ENCODE assay signal across 17 mouse cellular contexts in the genomic region with DNA sequence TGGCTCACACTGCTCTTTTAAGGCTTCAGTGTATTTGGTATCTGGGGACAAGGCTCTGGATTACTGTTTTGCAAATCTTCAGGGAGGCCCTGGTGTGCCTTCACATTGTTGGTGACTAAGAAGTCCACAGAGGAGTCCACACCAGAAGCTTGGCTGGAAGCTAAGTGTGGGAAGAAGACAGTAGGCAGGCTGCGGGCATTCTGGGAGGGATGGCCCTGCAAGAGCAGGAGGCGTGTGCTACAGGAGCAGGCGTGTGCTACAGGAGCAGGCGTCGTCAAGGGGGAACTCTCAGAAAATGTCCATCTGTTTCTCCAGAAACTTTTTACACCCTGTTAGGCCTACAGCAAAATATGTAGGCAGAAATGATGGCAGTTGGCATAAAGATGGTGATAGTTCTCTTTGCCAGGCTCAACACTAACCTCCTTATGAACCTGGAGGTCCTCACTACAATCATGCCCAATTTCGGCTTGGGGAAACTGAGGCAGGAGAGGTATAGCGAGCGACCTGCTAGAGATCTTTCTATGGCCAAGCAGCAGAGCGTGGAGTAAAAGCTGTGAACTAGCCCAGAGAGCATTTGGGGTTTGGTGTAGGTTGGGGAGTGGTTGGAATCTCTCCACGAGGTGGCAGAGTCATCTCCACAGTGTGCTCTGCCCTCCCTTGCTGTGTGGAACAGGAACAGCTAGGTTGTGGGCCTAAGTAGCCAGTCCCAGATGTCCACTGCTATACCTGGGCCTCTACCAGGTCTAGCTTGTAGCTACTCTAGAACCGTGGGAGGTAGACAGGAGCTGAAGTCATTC. TPM values are rescaled to one million over a fixed set of nuclear protein-coding genes. Genes with fewer than 3 reads are reported as not detected.
DNase-seq lines count a peak whose midpoint lies in the region; ATAC-seq and TF ChIP-seq lines count a peak whose summit lies in the region.
"Had no signal": no experiment of that assay in that cellular context is flagged by ENCODE, and none has a peak within 500 bp of the region (broad histone marks: within the 10 kb centered on the region; RNA-seq: fewer than 3 reads in every experiment).

No protein-coding gene starts in this region.

- no peak for ATAC-seq in heart, postnatal 0 days (ENCODE audit: insufficient read depth, low read depth)
- ATAC-seq in heart, embryonic 11.5 days (replicated peaks; ENCODE audit: insufficient number of reproducible peaks, low FRiP score, low TSS enrichment), result no peak
- no peak for ATAC-seq in midbrain, postnatal 0 days (ENCODE audit: low FRiP score)
- ATAC-seq in midbrain, embryonic 15.5 days (replicated peaks), result no peak

- H3K36me3 ChIP-seq in heart, postnatal 0 days (replicated peaks; ENCODE audit: control insufficient read depth, insufficient read depth, low read length), result no peaks in the 10 kb centered on the region
- H3K36me3 ChIP-seq in heart, embryonic 11.5 days (ENCODE audit: control insufficient read depth, insufficient read depth, low read length), result no peaks in the 10 kb centered on the region
- no peaks in the 10 kb centered on the region for H3K36me3 ChIP-seq in midbrain, postnatal 0 days (ENCODE audit: insufficient read depth, low read length)
- H3K36me3 ChIP-seq in midbrain, embryonic 15.5 days (replicated peaks), result no peaks in the 10 kb centered on the region
- H3K36me3 ChIP-seq: embryonic facial prominence, embryonic 12.5 days; forebrain, embryonic 10.5 days; heart, embryonic 10.5 days; midbrain, embryonic 12.5 days; neural tube, embryonic 12.5 days had no signal

- no peak overlapping the region for H3K9ac ChIP-seq in heart, postnatal 0 days (replicated peaks; ENCODE audit: low read depth, low read length)
- H3K9ac ChIP-seq in heart, embryonic 11.5 days (ENCODE audit: low read depth, low read length), result no peak overlapping the region
- H3K9ac ChIP-seq in midbrain, postnatal 0 days (replicated peaks; ENCODE audit: low read length, poor library complexity, severe bottlenecking), result no peak overlapping the region
- H3K9ac ChIP-seq in midbrain, embryonic 15.5 days, result no peak overlapping the region
- H3K9ac ChIP-seq: embryonic facial prominence, embryonic 12.5 days; midbrain, embryonic 12.5 days; neural tube, embryonic 12.5 days had no signal

- no peak for TF ChIP-seq EP300 in heart, postnatal 0 days (IDR thresholded peaks at IDR 0.05; ENCODE audit: low read depth)

- 79% methylated on average over 11 of the region's 11 CpGs for WGBS in heart, postnatal 0 days
- whole genome bisulfite sequencing in heart, embryonic 11.5 days (ENCODE audit: insufficient replicate concordance), result 71% methylated on average over 11 of the region's 11 CpGs
- WGBS in midbrain, postnatal 0 days, result 84% methylated on average over 11 of the region's 11 CpGs
- WGBS in midbrain, embryonic 15.5 days, result 87% methylated on average over 11 of the region's 11 CpGs

- no peaks in the 10 kb centered on the region for H3K27me3 ChIP-seq in heart, postnatal 0 days (ENCODE audit: control insufficient read depth, insufficient read depth, low read length)
- 0 out of 2 replicates have a peak, but pooled peaks cover 7% of the 10 kb centered on the region for H3K27me3 ChIP-seq in heart, embryonic 11.5 days (ENCODE audit: control insufficient read depth, insufficient read depth, low read length)
- no peaks in the 10 kb centered on the region for H3K27me3 ChIP-seq in midbrain, postnatal 0 days (ENCODE audit: insufficient read depth, low read length)
- no peaks in the 10 kb centered on the region for H3K27me3 ChIP-seq in midbrain, embryonic 15.5 days (replicated peaks)
- H3K27me3 ChIP-seq: midbrain, embryonic 12.5 days; neural tube, embryonic 12.5 days had no signal

- H3K4me2 ChIP-seq in heart, postnatal 0 days (ENCODE audit: low read depth, low read length), result no peak overlapping the region
- no peak overlapping the region for H3K4me2 ChIP-seq in heart, embryonic 11.5 days
- H3K4me2 ChIP-seq in midbrain, postnatal 0 days (ENCODE audit: low read depth, low read length, poor library complexity, severe bottlenecking), result no peak overlapping the region
- no peak overlapping the region for H3K4me2 ChIP-seq in midbrain, embryonic 15.5 days
- H3K4me2 ChIP-seq: embryonic facial prominence, embryonic 12.5 days; midbrain, embryonic 12.5 days; neural tube, embryonic 12.5 days had no signal

- no peak for DNase-seq in heart, postnatal 0 days (ENCODE audit: low spot score)
- no peak for DNase-seq in midbrain, postnatal 0 days (ENCODE audit: low spot score)
- DNase-seq in brain, adult 2 months (ENCODE audit: low read depth, low spot score), result peak; percentile 88
- DNase-seq in right cerebral cortex, postnatal 36 days (ENCODE audit: low spot score in 2 of 2), result peak; percentile 53 to 70
- no peak for DNase-seq in retina, postnatal 1 day
- no peak for DNase-seq in B cell, adult 2 months
- DNase-seq: adrenal gland, postnatal 14 days; kidney, adult 18-20 months; liver; lung, postnatal 14 days had no signal

- H3K4me3 ChIP-seq in heart, postnatal 0 days (ENCODE audit: low read depth, low read length), result no peak overlapping the region
- no peak overlapping the region for H3K4me3 ChIP-seq in heart, embryonic 11.5 days (ENCODE audit: low read depth, low read length)
- no peak overlapping the region for H3K4me3 ChIP-seq in midbrain, postnatal 0 days (ENCODE audit: low read depth, low read length)
- H3K4me3 ChIP-seq in midbrain, embryonic 15.5 days, result no peak overlapping the region
- H3K4me3 ChIP-seq: embryonic facial prominence, embryonic 12.5 days; forebrain, embryonic 10.5 days; heart, embryonic 10.5 days; midbrain, embryonic 12.5 days; neural tube, embryonic 12.5 days had no signal

- H3K9me3 ChIP-seq in heart, postnatal 0 days (replicated peaks; ENCODE audit: control insufficient read depth, low read length), result no peaks in the 10 kb centered on the region
- no peaks in the 10 kb centered on the region for H3K9me3 ChIP-seq in heart, embryonic 11.5 days (replicated peaks; ENCODE audit: control insufficient read depth, low read length)
- no peaks in the 10 kb centered on the region for H3K9me3 ChIP-seq in midbrain, postnatal 0 days (ENCODE audit: low read length)
- no peaks in the 10 kb centered on the region for H3K9me3 ChIP-seq in midbrain, embryonic 15.5 days
- H3K9me3 ChIP-seq: embryonic facial prominence, embryonic 12.5 days; forebrain, embryonic 10.5 days; heart, embryonic 10.5 days; midbrain, embryonic 12.5 days; neural tube, embryonic 12.5 days had no signal

- peak; percentile 24; the same call in 1 of the 2 replicates for TF ChIP-seq CTCF in heart, postnatal 0 days (IDR thresholded peaks at IDR 0.05; ENCODE audit: low read depth)
- 0 out of 2 replicates have a peak, but pooled peaks have one; percentile 5 for TF ChIP-seq CTCF in midbrain, postnatal 0 days (IDR thresholded peaks at IDR 0.05)

- H3K27ac ChIP-seq in heart, postnatal 0 days (ENCODE audit: low read depth), result no peak overlapping the region
- H3K27ac ChIP-seq in heart, embryonic 11.5 days (ENCODE audit: low read depth, low read length), result no peak overlapping the region
- H3K27ac ChIP-seq in midbrain, postnatal 0 days (ENCODE audit: low read depth, low read length), result no peak overlapping the region
- no peak overlapping the region for H3K27ac ChIP-seq in midbrain, embryonic 15.5 days
- H3K27ac ChIP-seq: embryonic facial prominence, embryonic 12.5 days; forebrain, embryonic 10.5 days; midbrain, embryonic 12.5 days; neural tube, embryonic 12.5 days had no signal

- H3K4me1 ChIP-seq in heart, postnatal 0 days (ENCODE audit: control insufficient read depth, insufficient read depth), result peaks cover 26% of the 10 kb centered on the region
- peaks cover 11% of the 10 kb centered on the region for H3K4me1 ChIP-seq in heart, embryonic 11.5 days (ENCODE audit: control insufficient read depth, insufficient read depth, low read length)
- H3K4me1 ChIP-seq in midbrain, postnatal 0 days (ENCODE audit: insufficient read depth, low read length), result no peaks in the 10 kb centered on the region
- peaks cover 14% of the 10 kb centered on the region for H3K4me1 ChIP-seq in midbrain, embryonic 15.5 days

RNA-seq across cellular contexts. Expression of gene Kcnj12, which starts 18.7 kb away (rescaled TPM):
- 38.9 and 69.3 TPM in 2 replicates for total RNA-seq in heart, postnatal 0 days (2014; rRNA removed; ENCODE audit: low replicate concordance)
- 9.5 and 10.8 TPM in 2 replicates for polyA plus RNA-seq in heart, postnatal 0 days (2015; fragmentation: Nextera tagmentation; extraction: Ambion mirVana)
- polyA plus RNA-seq in heart, embryonic 11.5 days (2014; fragmentation: Nextera tagmentation; extraction: Ambion mirVana), result 1.5 and 2.0 TPM in 2 replicates
- 20.5 and 23.6 TPM in 2 replicates for total RNA-seq in midbrain, postnatal 0 days (2014; rRNA removed)
- polyA plus RNA-seq in midbrain, postnatal 0 days (2015; fragmentation: Nextera tagmentation; extraction: Ambion mirVana), result 3.1 and 3.2 TPM in 2 replicates
- polyA plus RNA-seq in midbrain, embryonic 15.5 days (2015; fragmentation: Nextera tagmentation; extraction: Ambion mirVana), result 4.6 and 4.7 TPM in 2 replicates

Comparison
In these comparisons a context has a peak if more than half of its experiments do, and no peak if none do; other contexts are left out.
1. DNase-seq: peak in brain, adult 2 months (single experiment) and right cerebral cortex, postnatal 36 days (2 of 2); none in heart, postnatal 0 days (single experiment), midbrain, postnatal 0 days (single experiment), retina, postnatal 1 day (single experiment) and B cell, adult 2 months (0 of 2).